Comparison of ENCODE assay signal across 9 mouse cellular contexts in genomic region chr2:172833196-172833595, GRCm38 (mm10).
DNase-seq lines count a peak whose midpoint lies in the region; ATAC-seq lines count a peak whose summit lies in the region.
"Had no signal": no experiment of that assay in that cellular context is flagged by ENCODE, and none has a peak within 500 bp of the region (broad histone marks: within the 10 kb centered on the region; RNA-seq: fewer than 3 reads in every experiment).

No protein-coding gene starts in this region.

- no peak overlapping the region for H3K9ac ChIP-seq in midbrain, embryonic 16.5 days (ENCODE audit: low read depth, low read length)
- H3K9ac ChIP-seq: liver, embryonic 13.5 days had no signal

- no peak overlapping the region for H3K4me3 ChIP-seq in midbrain, embryonic 16.5 days (ENCODE audit: low read depth, low read length)
- H3K4me3 ChIP-seq: liver, embryonic 13.5 days had no signal

- intact Hi-C loops in left cerebral cortex, postnatal 4 days (cut with DNase I): loop anchor here (5.0 kb wide), 1 partner anchor 159 kb away; no protein-coding TSS in a partner anchor
- intact Hi-C loops in heart, postnatal 14 days (cut with DNase I): loop anchor here (5.0 kb wide), 1 partner anchor 114 kb away; no protein-coding TSS in a partner anchor

- H3K27ac ChIP-seq in midbrain, embryonic 16.5 days (ENCODE audit: low read length): no peak overlapping the region
- H3K27ac ChIP-seq: liver, embryonic 13.5 days had no signal

- no peaks in the 10 kb centered on the region for H3K9me3 ChIP-seq in midbrain, embryonic 16.5 days (replicated peaks; ENCODE audit: control insufficient read depth, low read length, poor library complexity, severe bottlenecking)
- H3K9me3 ChIP-seq: liver, embryonic 13.5 days had no signal

- H3K4me1 ChIP-seq in midbrain, embryonic 16.5 days (ENCODE audit: control insufficient read depth, insufficient read depth, low read length): no peaks in the 10 kb centered on the region
- H3K4me1 ChIP-seq: liver, embryonic 13.5 days had no signal

- DNase-seq in left cerebral cortex, postnatal 4 days: peak; percentile 83
- DNase-seq in left cerebral cortex, adult 8-10 months (ENCODE audit: low spot score in 2 of 2): no peak
- DNase-seq in adrenal gland, adult 2 months: peak; percentile 46
- peak; percentile 17 for DNase-seq in cerebellum, adult 8-10 months
- peak; percentile 36 to 64 for DNase-seq in heart, postnatal 14 days
- DNase-seq in mesoderm, embryonic 11.5 days (ENCODE audit: low read depth, low spot score): peak; percentile 60
- DNase-seq in thymus, postnatal 0 days (ENCODE audit: low spot score): no peak
- DNase-seq: liver, embryonic 13.5 days had no signal

- WGBS in midbrain, embryonic 16.5 days: 40% methylated on average over 2 of the region's 2 CpGs

- no peak overlapping the region for H3K4me2 ChIP-seq in midbrain, embryonic 16.5 days (ENCODE audit: low read length)
- H3K4me2 ChIP-seq: liver, embryonic 13.5 days had no signal

- ATAC-seq in midbrain, embryonic 16.5 days: no peak

- H3K36me3 ChIP-seq in midbrain, embryonic 16.5 days (ENCODE audit: control insufficient read depth, insufficient read depth, low read length): no peaks in the 10 kb centered on the region
- H3K36me3 ChIP-seq: liver, embryonic 13.5 days had no signal

- H3K27me3 ChIP-seq in midbrain, embryonic 16.5 days (ENCODE audit: control insufficient read depth, insufficient read depth, low read depth, low read length): no peaks in the 10 kb centered on the region
- H3K27me3 ChIP-seq: liver, embryonic 13.5 days had no signal

Comparison
In these comparisons a context has a peak if more than half of its experiments do, and no peak if none do; other contexts are left out.
1. DNase-seq: peak in left cerebral cortex, postnatal 4 days (single experiment), adrenal gland, adult 2 months (single experiment), cerebellum, adult 8-10 months (single experiment), heart, postnatal 14 days (2 of 2) and mesoderm, embryonic 11.5 days (single experiment); none in left cerebral cortex, adult 8-10 months (0 of 2) and thymus, postnatal 0 days (single experiment).